Mouse (Mus musculus): ENCODE results near the gene Slc9a2. TPM values are rescaled to one million over a fixed set of nuclear protein-coding genes. Genes with fewer than 3 reads are reported as not detected.
A peak's percentile ranks its signal among the peaks of the same experiment; 100 is the strongest.

Slc9a2 gene
- polyA plus RNA-seq, 1 experiment from 2014 or later, result 0.18 TPM

DNA sequence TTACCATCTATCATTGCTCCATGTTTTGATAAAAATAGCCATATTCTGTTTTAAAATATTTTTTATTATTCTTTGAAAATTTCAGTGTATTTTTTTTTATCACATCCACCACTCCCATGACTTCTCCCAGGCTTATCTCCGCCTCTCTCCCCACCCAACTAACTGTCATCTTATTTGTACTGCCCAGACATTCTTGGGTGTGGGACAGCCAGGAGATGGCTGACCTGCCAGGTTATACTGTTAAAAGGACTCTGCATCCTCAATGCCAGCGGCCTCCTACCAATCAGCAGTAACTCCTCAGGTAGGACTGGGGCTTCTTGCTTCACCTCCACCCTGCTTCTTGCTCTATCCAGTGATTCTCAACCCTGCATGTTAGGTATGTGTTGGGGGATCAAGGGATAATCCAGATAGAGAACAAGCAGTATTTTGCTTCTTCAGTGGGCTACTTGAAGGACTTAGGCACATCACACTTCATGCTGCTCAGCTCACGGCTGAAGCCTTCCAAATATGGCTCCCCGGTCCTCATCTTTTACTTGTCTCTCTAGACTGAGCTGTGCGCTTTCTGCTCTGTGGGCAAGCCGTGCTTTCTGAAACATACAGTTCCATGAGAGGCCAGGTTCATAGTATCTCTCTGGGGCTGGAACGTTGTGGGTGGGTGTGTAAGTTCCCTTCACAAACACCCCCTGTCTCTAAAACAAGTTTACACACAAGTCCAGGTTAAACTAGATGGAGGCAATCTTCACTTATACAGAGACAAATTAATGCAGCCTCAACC, 91.0 kb downstream of the Slc9a2 start:
- no peak overlapping the region for H3K4me2 ChIP-seq (replicated peaks)
- 87% methylated on average over 7 of the region's 7 CpGs for WGBS
- H3K27ac ChIP-seq (replicated peaks), result no peak overlapping the region
- H3K36me3 ChIP-seq, result no peaks in the 10 kb centered on the region
- peaks cover 2% of the 10 kb centered on the region; the same call in 1 of the 2 replicates for H3K4me1 ChIP-seq
- no peak overlapping the region for H3K4me3 ChIP-seq
- H3K27me3 ChIP-seq, result no peaks in the 10 kb centered on the region
- H3K9me3 ChIP-seq, result no peaks in the 10 kb centered on the region
- H3K9ac ChIP-seq (replicated peaks), result no peak overlapping the region
- no peak for ATAC-seq (ENCODE audit: low FRiP score, low read depth)

DNA sequence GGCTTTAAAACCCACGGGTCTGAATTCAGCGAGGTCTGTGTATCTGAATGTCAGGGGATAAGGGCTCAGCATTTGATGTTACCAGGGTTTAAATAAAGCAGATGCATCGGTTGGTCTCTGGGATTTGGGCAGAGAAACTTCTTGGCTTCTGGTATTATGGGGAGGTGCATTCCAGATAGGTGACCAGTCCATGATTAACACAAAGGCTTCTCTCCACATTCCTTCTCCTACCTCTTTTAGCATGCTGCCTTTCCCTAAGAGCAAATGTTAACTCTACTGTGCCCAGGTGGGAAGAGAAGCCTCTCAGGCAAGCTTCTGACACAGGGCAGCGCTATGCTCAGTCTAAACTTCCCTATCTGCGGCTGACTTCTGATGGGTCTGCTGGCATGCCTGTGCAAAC, 92.9 kb downstream of the Slc9a2 start:
- no peaks in the 10 kb centered on the region for H3K27me3 ChIP-seq
- H3K9me3 ChIP-seq, result no peaks in the 10 kb centered on the region
- H3K36me3 ChIP-seq, result no peaks in the 10 kb centered on the region
- 90% methylated on average over 5 of the region's 5 CpGs for WGBS
- H3K9ac ChIP-seq (replicated peaks), result no peak overlapping the region
- ATAC-seq (ENCODE audit: low FRiP score, low read depth), result no peak
- H3K4me1 ChIP-seq, result peaks cover 2% of the 10 kb centered on the region; the same call in 1 of the 2 replicates
- no peak overlapping the region for H3K4me2 ChIP-seq (replicated peaks)
- no peak overlapping the region for H3K27ac ChIP-seq (replicated peaks)
- no peak overlapping the region for H3K4me3 ChIP-seq

DNA sequence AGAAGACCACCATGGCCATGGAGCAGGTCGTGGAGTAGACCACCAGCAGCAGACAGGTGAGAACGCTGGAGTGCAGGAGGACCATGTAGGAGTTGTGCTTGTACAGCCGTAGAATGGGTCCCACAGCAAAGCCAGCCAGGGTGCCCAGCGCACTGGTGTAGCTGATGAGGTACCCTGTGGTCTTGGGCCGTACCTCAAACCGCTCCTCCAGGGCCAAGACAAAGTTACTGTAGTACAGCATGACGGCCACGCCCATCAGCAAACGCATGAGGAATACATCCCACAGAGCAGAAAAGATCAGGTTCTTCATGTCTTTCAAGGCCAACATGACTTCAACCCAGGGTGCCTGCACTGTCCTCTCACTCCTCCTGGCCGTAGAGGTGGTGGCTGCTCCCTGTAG, 93.7 kb downstream of the Slc9a2 start:
- Histone ChIP-seq H3K9ac (replicated peaks) (no peak overlapping the region), H3K36me3 (peaks cover 6% of the 10 kb centered on the region; the same call in 1 of the 2 replicates), H3K27me3 (no peaks in the 10 kb centered on the region), H3K9me3 (peaks cover 5% of the 10 kb centered on the region), H3K4me1 (peaks cover 2% of the 10 kb centered on the region; the same call in 1 of the 2 replicates), H3K4me3 (no peak overlapping the region), H3K4me2 (replicated peaks) (no peak overlapping the region), H3K27ac (replicated peaks) (no peak overlapping the region)
- WGBS, result 94% methylated on average over 10 of the region's 10 CpGs
- no peak for ATAC-seq (ENCODE audit: low FRiP score, low read depth)

DNA sequence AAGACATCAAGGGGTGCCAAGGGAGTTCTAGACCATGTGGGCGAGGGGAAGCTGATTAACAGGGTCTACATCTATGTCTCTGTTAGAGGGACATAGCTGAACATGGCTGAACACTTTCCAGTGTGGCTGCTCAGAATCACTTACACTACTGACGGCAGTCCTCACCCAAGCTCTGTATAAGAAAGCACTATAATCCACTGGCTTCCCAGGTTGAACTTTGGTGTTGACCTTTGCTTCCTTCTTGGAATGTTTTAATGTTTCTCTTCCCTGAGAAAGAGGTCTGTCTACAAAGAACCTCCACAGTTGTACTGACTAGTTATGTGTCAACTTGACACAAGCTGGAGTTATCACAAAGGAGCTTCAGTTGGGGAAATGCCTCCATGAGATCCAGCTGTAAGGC, 95.7 kb downstream of the Slc9a2 start:
- Histone ChIP-seq H3K27me3 (no peaks in the 10 kb centered on the region), H3K27ac (replicated peaks) (no peak overlapping the region), H3K9me3 (peaks cover 11% of the 10 kb centered on the region), H3K36me3 (peaks cover 16% of the 10 kb centered on the region), H3K4me3 (no peak overlapping the region), H3K4me1 (no peaks in the 10 kb centered on the region), H3K9ac (replicated peaks) (no peak overlapping the region), H3K4me2 (replicated peaks) (no peak overlapping the region)
- 72% methylated on average over 2 of the region's 2 CpGs for WGBS
- ATAC-seq (ENCODE audit: low FRiP score, low read depth), result no peak

DNA sequence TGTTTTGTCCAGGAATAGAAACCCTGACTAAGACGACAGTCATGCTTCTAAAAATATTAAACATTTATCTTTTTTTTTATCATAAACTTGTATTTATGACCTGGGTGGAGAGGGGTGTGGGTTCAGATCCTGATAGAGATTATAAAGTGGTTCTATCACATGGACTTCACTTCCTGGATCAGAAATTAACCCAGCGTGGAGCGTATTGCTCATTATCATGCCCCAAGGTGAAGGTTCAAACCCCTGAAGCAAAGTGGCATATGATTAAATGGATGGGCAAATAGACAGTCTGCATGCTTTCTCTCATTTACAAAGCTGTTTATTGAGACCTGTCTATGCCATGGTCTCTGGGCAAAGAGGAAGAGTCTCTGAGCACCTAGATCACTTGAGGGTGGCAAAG, 96.4 kb downstream of the Slc9a2 start:
- H3K27me3 ChIP-seq, result no peaks in the 10 kb centered on the region
- H3K4me3 ChIP-seq, result no peak overlapping the region
- H3K4me1 ChIP-seq, result no peaks in the 10 kb centered on the region
- peaks cover 16% of the 10 kb centered on the region for H3K36me3 ChIP-seq
- H3K27ac ChIP-seq (replicated peaks), result no peak overlapping the region
- H3K9ac ChIP-seq (replicated peaks), result no peak overlapping the region
- 93% methylated on average over 3 of the region's 3 CpGs for WGBS
- H3K9me3 ChIP-seq, result peaks cover 11% of the 10 kb centered on the region
- no peak overlapping the region for H3K4me2 ChIP-seq (replicated peaks)
- no peak for ATAC-seq (ENCODE audit: low FRiP score, low read depth)

DNA sequence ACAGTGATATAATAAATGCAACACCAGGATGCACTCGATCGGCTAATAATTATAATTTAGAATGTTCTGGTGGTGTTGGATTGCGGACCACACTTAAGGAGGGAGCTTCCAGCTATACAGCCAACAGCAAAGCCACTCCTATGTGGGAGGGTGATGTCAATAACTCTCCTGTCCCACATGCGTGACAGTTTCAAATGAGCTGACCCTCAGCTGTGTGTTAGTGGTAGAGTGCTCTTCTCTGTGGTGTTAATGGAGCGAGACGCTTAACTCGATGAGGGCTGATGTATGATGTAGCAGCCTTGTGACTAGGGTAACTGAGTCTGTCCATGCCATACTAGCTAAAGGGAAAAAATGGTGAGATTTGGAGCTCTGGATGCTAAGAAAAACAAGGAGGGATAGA, 103.1 kb downstream of the Slc9a2 start:
- ATAC-seq (ENCODE audit: low FRiP score, low read depth), result no peak
- Histone ChIP-seq H3K4me3 (no peak overlapping the region), H3K4me2 (replicated peaks) (no peak overlapping the region), H3K9ac (replicated peaks) (no peak overlapping the region), H3K36me3 (peaks cover 15% of the 10 kb centered on the region), H3K9me3 (peaks cover 10% of the 10 kb centered on the region), H3K27me3 (no peaks in the 10 kb centered on the region), H3K27ac (replicated peaks) (no peak overlapping the region), H3K4me1 (no peaks in the 10 kb centered on the region)
- WGBS, result 96% methylated on average over 7 of the region's 7 CpGs

DNA sequence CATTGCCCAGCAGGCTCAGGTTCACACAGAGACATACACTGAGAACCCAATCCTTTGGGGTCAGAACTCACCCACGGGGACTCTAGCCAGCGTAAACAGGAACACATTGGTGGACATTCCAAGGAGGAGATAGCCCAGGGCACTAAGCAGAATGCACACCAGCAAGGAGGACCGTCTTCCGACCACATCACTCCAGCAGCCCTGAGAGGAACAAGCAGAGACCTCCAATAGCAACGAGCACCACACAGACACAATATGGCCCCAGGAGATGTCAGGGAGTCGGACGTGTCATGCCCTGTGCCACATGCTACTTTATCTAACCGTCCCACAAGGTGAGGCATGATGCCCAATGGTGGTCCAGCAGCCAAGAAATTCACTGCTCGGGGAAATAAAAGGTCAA, 103.9 kb downstream of the Slc9a2 start:
- Histone ChIP-seq H3K27me3 (no peaks in the 10 kb centered on the region), H3K4me2 (replicated peaks) (no peak overlapping the region), H3K4me3 (no peak overlapping the region), H3K36me3 (peaks cover 7% of the 10 kb centered on the region), H3K9me3 (0 out of 2 replicates have a peak, but pooled peaks cover 3% of the 10 kb centered on the region), H3K27ac (replicated peaks) (no peak overlapping the region), H3K4me1 (no peaks in the 10 kb centered on the region), H3K9ac (replicated peaks) (no peak overlapping the region)
- WGBS, result 92% methylated on average over 9 of the region's 9 CpGs
- ATAC-seq (ENCODE audit: low FRiP score, low read depth), result no peak

DNA sequence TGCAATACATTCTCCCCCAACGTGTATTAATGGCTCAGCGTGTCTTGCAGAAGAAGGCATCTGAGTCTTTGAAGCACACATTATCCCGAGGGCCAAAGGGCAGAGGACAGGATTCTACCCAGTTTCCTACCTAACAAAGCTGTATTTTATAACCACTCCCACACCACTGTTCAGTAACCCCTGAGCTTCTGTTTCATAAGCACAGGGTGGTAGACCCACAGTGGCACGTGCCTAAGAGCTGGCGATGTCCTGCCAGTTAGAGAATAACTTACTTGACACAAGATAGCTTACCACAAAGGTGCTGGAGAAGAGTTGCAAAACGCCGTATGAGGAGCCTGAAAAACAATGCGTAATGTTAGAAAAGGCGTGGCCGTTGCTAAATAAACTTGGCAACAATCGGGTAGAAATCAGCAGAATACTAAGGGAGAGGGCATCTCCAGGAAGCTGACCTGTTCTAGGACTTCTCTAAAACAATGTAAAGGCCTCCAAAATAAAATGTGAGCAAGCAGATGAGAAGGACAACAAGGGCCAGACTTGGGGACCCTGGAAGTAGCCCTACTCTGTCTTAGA, 105.6 kb downstream of the Slc9a2 start:
- no peak overlapping the region for H3K27ac ChIP-seq (replicated peaks)
- no peaks in the 10 kb centered on the region for H3K27me3 ChIP-seq
- H3K4me3 ChIP-seq, result no peak overlapping the region
- H3K9ac ChIP-seq (replicated peaks), result no peak overlapping the region
- no peak overlapping the region for H3K4me2 ChIP-seq (replicated peaks)
- WGBS, result 90% methylated on average over 11 of the region's 11 CpGs
- no peaks in the 10 kb centered on the region for H3K36me3 ChIP-seq
- H3K9me3 ChIP-seq, result no peaks in the 10 kb centered on the region
- ATAC-seq (ENCODE audit: low FRiP score, low read depth), result no peak
- 0 out of 2 replicates have a peak, but pooled peaks cover 5% of the 10 kb centered on the region for H3K4me1 ChIP-seq

DNA sequence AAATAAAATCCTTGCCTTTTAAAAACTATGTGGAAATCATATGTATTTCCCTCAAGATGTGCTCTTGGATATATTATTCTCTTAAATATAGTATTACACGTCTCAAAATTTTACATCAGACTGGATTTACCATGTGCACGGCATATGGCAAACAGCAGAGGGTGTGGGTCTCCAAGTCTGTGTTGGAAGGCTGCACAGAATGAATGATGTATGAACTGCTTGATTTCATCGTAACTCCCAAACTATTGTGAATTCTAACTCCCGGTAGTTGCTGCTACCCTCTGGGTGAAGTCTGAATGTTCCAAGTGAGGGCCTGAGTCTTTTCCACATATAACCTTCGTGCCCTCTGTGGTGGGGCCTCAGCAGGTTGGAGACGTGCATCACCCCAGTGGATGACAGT, 108.6 kb downstream of the Slc9a2 start:
- H3K4me2 ChIP-seq (replicated peaks), result no peak overlapping the region
- WGBS, result 82% methylated on average over 6 of the region's 6 CpGs
- no peak overlapping the region for H3K9ac ChIP-seq (replicated peaks)
- H3K36me3 ChIP-seq, result no peaks in the 10 kb centered on the region
- no peaks in the 10 kb centered on the region for H3K9me3 ChIP-seq
- H3K4me1 ChIP-seq, result 0 out of 2 replicates have a peak, but pooled peaks cover 5% of the 10 kb centered on the region
- H3K4me3 ChIP-seq, result no peak overlapping the region
- H3K27me3 ChIP-seq, result no peaks in the 10 kb centered on the region
- no peak for ATAC-seq (ENCODE audit: low FRiP score, low read depth)
- H3K27ac ChIP-seq (replicated peaks), result no peak overlapping the region

DNA sequence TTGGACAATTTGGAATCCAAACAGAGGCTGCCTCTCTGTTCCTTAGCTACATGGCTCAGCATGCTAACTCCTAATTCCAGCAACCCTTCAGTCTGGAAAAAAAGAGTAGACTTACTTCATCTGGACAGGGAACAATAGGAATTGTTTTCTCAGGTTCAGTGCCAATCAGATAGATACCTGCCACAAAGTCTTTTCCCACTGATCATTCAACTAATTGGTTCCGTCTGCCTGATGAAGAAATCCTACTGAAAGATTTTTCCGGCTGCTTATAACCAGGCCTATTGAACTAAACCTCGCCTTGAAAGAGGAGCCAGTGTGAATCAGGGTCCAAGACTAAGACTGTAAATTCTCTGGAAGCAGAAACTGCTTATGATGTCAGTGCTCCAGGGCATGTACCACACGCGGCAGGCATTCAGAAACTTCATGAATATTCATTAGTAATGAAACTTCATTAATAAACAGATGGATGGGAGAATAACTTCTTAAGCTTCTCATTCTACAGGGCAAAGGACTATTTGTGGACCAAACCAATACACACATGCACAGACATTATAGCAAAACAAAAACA, 109.4 kb downstream of the Slc9a2 start:
- 0 out of 2 replicates have a peak, but pooled peaks cover 5% of the 10 kb centered on the region for H3K4me1 ChIP-seq
- peak; percentile 64 for ATAC-seq (ENCODE audit: low FRiP score, low read depth)
- H3K9me3 ChIP-seq, result no peaks in the 10 kb centered on the region
- 30% methylated on average over 5 of the region's 5 CpGs for WGBS
- H3K27me3 ChIP-seq, result no peaks in the 10 kb centered on the region
- H3K4me2 ChIP-seq (replicated peaks), result peak overlapping the region; percentile 68
- no peak overlapping the region for H3K27ac ChIP-seq (replicated peaks)
- peak overlapping the region; percentile 59 for H3K4me3 ChIP-seq
- 0 out of 2 replicates have a peak overlapping the region, but pooled peaks have one; percentile 25 for H3K9ac ChIP-seq (replicated peaks)
- H3K36me3 ChIP-seq, result no peaks in the 10 kb centered on the region

DNA sequence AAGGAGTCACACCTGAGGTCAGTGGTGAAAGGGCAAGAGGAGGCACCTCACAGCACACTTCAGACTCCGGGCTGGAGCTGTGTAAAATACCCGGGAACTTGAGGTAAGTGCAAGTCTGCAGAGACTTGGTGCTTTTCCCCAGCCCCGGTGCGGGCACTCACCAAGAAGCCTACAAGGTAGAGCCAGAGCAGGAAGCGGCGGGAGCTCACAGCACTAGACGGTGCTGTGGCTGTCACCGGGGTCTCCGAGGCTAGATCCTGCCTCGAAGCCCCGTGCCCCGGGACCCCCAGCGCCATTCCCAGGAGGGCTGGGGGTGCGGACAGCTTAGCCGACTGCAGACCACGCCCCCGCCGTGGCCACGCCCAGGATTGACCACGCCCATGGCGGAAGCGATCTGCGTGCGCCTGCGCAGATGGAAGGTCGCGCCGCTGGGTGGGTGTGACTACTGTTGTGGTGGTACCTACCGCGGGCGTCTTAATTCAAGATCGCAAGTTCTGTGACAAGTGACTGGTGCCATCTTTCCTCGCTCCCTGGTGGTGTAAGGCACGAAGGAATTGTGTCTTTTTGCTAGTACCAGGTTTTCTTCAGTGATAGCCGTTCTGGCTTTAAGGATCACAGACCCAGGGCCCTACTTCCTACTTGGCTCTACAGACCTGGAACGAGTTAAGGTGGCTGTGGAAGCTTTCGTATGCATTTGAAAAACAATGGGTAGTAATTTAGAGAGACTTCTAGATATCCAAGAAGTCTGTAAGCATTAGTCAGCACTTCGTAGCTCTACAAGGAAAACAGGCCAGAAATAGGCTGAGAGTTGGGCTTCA, 110.2 kb downstream of the Slc9a2 start, which contains the start of gene Mfsd9:
Gene Mfsd9 (minus strand): TSS at position 364 of the 818 bp plus-strand sequence.
- Histone ChIP-seq H3K4me2 (replicated peaks) (peak within 1 kb of the TSS; percentile 68), H3K27ac (replicated peaks) (no peak within 1 kb of the TSS), H3K9me3 (no peaks in the 10 kb centered on the region), H3K9ac (replicated peaks) (peak within 1 kb of the TSS; percentile 25; the same call in 1 of the 2 replicates), H3K36me3 (no peaks in the 10 kb centered on the region), H3K4me1 (0 out of 2 replicates have a peak, but pooled peaks cover 5% of the 10 kb centered on the region), H3K27me3 (no peaks in the 10 kb centered on the region), H3K4me3 (peak within 1 kb of the TSS; percentile 59)
- ATAC-seq (ENCODE audit: low FRiP score, low read depth), result peak; percentile 90
- 7% methylated on average over 38 of the region's 38 CpGs for WGBS
